Mouse (Mus musculus) adrenal gland, adult 2 months (tissue): ENCODE measurements around the gene Caps2. TPM values are rescaled to one million over a fixed set of nuclear protein-coding genes. Genes with fewer than 3 reads are reported as not detected.
"Not testable (repeated sequence)": the region's sequence is repeated elsewhere in the genome, so short reads cannot be mapped to it uniquely, and the experiment has no call there.

Experiments used
- DNase-seq: peaks from one replicate; pipeline ENCODE4 v3.0.0; 2021
- long read RNA-seq: library from polyadenylated mRNA; stranded (forward); transcript quantifications from one replicate; pipeline ENCODE4 v2.0.0, GENCODE M21; 2021
- polyA plus RNA-seq: library from polyadenylated mRNA; depleted of rRNA; stranded (reverse); fragments of >200 nt; gene quantifications from 2 replicates; pipeline ENCODE4 v1.2.3, GENCODE M21; 2012; rRNA removed
- total RNA-seq, 2 experiments: library from RNA; stranded (reverse); gene quantifications; 2 replicates each; pipeline ENCODE4 v1.2.3; 2021

The Caps2 gene
- not detected for total RNA-seq
- not detected in 2 replicates for polyA plus RNA-seq
- long read RNA-seq = 0 reads

GRCm38 (mm10) chr10:112163168-112163766 lies at the start of gene Caps2:
TSS of gene Caps2 (plus strand) at chr10:112163621.
- DNase-seq = peak; percentile 3

DNA sequence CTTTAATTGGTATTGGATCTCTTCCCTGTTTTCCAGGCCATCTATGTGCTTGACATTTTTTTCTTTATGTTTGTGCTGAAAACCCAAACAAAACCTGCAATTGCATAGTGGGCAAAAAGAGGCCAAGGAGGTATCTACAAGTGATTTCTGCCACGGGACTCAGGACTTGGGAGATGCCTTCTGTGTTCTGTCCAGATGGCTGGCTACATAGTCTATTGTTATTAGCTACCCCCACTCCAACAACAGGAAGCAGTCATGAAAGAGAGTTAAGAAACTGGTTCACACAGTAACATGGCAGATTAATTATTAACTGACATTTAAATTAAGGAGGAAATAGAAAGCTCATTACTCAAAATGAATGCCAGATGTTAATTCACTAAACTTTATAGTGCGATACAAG lies 38.3 kb upstream of the Caps2 start:
- not testable (repeated sequence) for DNase-seq

DNA sequence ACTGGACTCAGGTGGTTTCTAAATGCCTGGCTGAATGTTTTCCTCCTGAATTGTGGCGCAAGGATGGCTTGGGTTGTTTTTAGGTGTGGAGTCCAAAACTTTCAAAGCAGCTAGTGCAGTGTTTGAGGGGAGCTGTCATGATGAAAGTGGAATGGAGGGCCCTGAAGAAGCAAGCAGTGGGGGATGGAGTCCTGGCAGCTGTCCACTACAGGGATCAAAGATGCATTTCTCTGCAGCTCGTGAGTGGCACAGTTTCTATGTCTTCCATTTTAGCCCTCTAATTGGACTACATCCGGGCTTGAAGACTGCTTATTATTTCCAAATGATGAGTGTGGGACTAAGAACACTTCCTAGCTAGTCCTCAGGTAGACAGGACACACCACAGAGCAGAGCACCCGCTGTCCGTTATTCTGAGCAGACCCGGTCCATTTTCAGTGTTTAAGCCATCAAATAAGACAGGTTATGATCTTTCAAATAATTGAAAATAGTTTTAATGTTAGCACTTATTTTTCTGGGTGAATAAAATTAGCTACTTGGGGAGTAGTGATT lies 35.7 kb upstream of the Caps2 start:
- not testable (repeated sequence) for DNase-seq

DNA sequence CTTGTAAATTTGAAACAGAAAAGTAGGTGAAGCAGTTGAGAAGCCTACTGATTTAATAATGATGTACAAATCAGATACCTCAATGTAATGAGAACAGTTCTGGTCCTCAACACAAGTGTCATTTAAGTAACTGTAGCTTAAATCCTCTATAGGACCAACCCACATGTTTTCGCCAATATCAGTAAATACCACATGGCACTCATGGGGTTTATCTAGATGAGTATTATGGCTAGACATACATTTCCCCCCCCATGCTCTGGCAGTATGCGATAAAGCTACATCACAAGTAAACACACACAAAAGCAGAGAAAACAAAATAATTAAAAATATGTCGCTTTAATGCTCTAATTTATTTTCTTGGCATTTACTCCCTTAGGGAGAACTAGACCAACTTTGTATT lies 31.2 kb upstream of the Caps2 start:
- no peak for DNase-seq

- peak; percentile 27 for DNase-seq
Measured at GRCm38 (mm10) chr10:112138050-112138870, 25.2 kb upstream of the Caps2 start.

- no peak for DNase-seq
Measured at GRCm38 (mm10) chr10:112138871-112139430, 24.5 kb upstream of the Caps2 start.

- no peak for DNase-seq
Measured at GRCm38 (mm10) chr10:112139834-112140233, 23.6 kb upstream of the Caps2 start.

DNA sequence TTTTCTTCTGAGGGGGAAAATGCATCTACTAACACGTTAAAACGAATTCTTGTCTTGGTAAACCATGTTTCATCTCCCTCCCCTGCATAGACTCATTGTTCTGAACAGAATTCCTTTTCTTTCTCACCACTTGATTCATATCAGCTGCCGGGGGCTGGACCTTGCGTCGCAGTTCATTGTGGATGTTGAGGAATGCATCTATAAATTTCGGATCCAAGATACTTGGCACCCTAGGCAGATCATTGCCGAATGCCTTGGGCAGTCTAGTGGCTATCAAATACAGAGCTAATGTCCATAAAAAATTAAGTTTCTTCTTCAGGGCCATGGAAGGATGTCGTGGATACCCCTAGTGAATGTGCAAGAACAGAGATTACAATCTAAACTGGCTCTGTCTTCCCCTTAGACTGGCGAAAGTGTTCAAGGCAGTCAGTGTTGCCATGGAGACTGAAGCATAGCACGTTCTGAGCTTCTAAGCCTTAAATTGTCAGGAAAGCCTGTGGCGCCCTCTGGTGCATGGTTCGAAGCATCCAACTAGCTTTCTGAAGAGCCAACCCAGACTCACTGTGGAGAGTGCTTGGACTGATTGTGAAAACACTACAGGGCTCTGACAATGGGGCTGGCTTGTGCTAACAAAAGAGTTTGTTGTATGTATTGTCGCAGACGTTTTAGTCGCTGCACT lies 3.4 kb upstream of the Caps2 start, which contains the start of gene Glipr1l3:
Gene Glipr1l3 (minus strand): TSS at position 446 of the 679 bp plus-strand sequence.
- peak; percentile 72 for DNase-seq

- not testable (repeated sequence) for DNase-seq
Measured at GRCm38 (mm10) chr10:112177027-112177426, 13.6 kb downstream of the Caps2 start.

DNA sequence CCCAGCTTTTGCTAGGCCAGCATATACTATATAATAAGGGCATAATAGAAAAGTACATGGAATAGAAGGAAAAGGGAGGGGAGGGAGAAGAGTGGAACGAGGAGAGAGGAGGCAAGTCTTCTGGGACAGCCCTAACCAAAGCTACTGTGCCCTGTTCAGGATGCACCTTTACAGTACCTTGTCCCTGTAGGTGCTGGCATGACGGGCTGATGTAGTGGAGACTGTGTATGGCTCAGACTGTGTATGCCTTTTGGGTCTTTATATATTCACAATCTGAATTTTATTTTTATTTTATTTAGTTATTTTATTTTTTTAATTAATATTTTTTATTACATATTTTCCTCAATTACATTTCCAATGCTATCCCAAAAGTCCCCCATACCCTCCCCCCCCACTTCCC lies 30.5 kb downstream of the Caps2 start:
- not testable (repeated sequence) for DNase-seq

DNA sequence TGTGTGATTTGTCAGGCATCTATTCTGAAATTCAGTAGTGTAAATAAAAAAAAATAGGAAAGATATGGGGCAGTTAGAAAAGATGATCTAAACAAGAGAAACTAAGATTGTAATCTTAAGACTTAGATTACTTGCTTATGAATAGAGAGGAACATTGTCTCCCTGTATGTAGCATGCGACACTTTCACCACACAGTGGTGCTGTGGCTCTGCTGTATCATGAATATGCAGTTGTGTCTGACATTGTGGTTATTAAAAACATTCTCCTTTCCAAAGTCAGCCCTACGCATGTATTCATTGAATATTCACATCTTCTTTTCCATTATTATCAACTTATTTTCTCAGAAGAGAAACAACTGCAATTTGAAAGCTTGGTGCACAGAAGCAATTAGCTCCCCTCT lies 40.0 kb downstream of the Caps2 start:
- DNase-seq = no peak

DNA sequence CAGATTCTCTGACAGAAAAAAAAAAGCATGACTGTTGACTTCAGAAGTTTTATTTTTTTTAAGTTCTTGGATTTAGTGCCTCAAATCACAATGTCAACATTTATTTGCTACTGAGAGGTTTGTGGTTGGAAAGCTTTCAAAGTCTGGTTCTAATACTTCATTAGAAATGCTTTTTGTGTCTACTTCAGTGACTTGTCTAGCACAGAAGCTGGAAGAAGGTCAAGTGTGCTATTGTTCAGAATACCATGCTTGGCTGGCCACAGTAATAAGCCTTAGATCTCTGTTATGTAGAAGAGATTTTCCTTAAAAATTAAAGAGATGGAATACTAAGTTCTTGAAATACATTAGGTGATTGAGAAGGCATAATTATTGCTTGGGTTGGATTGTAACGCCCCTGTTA lies 63.7 kb downstream of the Caps2 start:
- DNase-seq = no peak

DNA sequence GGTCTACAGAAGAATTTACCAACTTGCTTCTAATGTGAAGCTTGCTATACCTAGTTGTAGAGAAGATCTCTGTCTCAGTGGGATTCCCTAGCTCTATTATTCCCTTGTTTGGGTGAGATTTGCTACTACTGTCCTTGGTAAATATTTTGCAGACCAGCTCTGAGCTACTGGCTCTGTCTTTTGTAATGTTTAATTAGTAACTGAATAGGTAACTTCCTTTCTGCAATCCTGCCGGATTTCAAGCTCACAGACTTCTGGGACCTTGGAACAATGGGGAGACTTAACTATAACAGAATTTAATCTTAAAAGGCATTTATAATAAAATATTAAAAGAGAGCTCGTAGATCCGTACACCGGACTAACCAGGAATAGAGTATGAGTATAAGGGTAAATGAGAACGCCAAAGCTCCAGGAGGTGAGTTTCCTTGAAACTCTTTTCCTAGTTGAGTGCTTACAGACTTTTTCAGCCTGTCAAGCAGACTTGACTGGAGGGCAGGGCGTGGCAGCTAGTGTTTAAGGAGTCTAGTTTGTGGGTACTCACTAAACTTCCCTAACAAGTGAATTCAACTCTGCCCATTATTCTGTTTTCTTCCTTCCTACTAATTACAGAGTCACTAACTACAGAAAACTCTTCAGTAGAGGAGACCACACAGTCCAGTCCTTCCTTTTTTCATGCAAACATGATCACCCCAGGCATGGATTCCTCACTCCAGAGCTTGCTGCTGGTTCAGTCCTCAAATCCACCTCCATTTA lies 65.8 kb downstream of the Caps2 start:
- DNase-seq = not testable (repeated sequence)

- not testable (repeated sequence) for DNase-seq
Measured at GRCm38 (mm10) chr10:112232733-112233132, 69.3 kb downstream of the Caps2 start.

DNA sequence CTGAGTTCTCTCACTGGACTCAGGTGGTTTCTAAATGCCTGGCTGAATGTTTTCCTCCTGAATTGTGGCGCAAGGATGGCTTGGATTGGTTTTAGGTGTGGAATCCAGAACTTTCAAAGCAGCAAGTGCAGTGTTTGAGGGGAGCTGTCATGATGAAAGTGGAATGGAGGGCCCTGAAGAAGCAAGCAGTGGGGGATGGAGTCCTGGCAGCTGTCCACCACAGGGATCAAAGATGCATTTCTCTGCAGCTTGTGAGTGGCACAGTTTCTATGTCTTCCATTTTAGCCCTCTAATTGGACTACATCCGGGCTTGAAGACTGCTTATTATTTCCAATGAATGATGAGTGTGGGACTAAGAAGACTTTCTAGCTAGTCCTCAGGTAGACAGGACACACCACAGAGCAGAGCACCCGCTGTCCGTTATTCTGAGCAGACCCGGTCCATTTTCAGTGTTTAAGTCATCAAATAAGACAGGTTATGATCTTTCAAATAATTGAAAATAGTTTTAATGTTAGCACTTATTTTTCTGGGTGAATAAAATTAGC lies 72.0 kb downstream of the Caps2 start:
- not testable (repeated sequence) for DNase-seq

- no peak for DNase-seq
Measured at GRCm38 (mm10) chr10:112248273-112248672, 84.9 kb downstream of the Caps2 start.

DNA sequence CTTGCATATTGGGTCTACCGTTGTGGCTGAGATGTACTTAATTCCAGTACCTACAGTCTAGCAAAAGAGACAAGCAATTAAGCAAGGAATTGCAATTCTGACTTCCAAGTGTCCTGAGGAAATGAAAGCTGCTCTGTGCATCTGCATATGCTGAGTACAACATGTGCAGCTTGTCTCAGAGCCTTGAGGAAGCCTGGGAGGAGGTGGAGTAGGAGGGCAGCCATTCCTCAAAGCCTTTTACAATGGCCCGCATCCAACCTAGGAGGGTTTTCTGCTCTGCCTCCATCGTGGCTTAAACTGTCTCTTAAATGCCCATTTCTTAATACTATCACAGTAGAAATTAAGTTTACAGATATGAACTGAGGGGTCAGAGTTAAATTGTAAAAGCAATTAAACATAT lies 100.0 kb downstream of the Caps2 start:
- no peak for DNase-seq
